Mouse (Mus musculus) heart, adult 8-10 months (tissue): ENCODE measurements around the gene Myo10. TPM values are rescaled to one million over a fixed set of nuclear protein-coding genes. Genes with fewer than 3 reads are reported as not detected.
A peak's percentile ranks its signal among the peaks of the same experiment; 100 is the strongest.

ENCODE experiments used
- DNase-seq: peaks from one replicate; pipeline ENCODE4 v3.0.0; 2022; ENCODE audit warnings: low spot score
- total RNA-seq, 4 experiments: library from RNA; stranded (reverse); gene quantifications; 2 replicates each; pipeline ENCODE4 v1.2.4; 2022

Myo10 gene
- total RNA-seq, 4 experiments from 2014 or later: 71.7 to 84.5 (median 73.3) TPM

DNA sequence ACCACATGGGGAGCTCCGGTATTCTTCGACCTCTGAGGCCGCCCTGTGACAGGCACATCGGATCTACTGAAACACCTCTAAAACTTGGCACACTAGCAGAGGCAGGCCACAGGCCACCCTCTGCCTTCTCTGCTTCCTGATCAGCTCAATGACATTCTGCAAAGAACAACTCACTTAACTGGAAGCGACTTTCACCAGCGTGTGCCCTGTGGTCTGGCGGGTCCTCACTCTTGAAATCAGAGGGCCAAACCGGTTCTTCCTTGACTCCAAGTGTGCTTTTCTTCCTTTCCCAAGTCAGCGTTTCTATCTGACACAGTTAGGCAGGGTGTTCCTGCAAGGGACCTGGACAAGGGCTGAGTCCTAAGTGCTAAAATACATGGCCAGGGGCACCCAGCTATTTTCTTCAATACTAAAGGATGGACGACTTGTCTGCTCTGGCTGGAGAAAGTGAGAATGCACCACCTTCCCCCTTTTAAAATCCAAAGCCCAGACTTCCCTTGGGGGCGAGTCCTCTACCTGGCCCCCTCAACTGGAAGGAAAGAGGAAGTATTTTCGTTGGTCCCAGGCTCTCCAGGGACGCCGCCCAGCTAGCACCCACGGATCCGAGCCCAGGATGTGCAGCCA, 220.2 kb downstream of the Myo10 start:
- DNase-seq: no peak

DNA sequence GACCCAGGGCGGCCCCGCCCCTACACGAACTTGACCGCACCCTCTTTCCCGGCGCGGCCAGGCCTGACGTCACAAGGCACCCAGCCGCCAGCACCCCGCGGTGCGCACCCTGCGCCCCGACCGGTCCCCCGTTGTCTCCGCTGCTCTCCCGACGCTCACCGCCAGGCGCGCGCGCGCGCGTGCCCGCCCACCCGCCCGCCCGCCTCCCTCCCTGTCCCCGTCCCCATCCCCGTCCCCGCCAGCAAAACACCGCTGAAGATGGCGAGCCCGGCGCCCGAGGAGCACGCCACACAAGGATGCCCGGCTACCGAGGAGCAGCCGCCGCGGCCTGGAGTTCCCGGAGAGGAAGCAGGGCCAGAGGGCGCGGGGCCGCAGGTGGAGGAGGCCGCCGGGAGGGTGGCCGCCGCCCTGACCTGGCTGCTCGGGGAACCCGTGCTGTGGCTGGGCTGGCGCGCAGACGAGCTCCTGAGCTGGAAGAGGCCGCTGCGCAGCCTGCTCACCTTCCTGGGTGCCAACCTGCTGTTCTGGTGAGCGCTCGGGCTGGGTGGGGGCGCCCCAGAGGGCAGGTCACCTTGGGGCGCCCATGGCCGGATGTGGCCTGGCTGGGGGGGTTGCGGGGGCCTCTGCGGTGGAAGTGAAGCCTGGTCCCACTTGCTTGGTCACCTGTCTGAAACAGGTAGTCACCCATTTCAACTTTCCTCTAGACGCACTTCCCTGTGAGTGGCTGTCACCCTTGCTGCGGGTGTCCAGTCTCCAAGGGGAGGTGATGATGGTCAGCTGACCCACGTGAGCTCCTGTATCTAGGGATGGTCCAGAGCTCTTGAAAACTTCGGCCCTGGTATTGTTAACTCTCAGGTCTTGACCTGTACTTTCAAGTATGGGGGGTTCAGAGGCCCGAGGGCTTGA, 221.0 kb downstream of the Myo10 start, which contains the start of gene Retreg1:
TSS of gene Retreg1 (plus strand) at position 95 of the 906 bp plus-strand sequence.
- DNase-seq: peak; percentile 70

DNA sequence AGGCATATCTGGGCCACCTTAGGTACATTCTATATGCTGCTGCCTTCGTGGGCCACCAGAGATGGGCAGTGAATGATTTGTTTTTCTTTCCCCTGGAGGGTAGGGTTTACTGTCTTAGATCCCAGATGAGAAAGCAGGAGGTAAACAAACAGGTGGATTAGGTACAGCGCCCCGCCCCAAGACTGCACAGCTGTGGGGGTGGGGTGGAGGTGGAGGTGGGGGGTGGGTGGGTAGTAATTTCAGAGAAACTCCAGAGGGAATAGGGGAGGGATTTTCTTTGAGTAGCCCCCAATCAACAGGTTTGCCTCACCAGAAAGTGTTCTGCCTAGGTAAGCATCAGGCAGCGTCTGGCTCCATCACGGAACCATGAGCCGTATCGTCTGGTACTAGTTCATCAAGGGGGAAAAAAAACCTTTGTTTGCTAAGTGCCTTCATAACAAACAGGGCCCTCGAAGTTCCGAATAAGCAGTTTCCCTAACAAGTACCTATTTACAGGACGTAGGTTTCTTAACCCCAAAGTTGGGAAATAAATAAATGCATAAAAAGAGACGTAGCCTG, 221.8 kb downstream of the Myo10 start:
- no peak for DNase-seq

DNA sequence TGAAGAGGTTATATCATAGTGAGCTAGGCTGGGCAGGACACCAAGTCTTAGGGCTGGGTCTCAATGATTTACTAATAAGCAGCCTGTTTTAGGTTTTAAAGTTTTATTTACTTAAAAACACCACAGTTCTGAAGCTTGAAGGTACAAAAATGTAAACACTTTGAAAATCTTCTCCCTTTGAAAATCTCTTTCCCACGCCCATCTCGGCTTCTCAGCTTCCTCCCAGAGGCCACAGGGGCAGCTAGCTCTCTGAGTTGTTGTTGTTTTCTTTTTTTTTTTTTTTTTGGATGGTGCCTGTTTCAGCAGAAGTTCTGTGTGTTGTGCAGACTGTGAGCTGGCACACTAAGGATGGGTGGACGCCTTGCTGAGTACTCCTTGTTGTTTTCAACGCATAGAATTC, 222.4 kb downstream of the Myo10 start:
- no peak for DNase-seq

DNA sequence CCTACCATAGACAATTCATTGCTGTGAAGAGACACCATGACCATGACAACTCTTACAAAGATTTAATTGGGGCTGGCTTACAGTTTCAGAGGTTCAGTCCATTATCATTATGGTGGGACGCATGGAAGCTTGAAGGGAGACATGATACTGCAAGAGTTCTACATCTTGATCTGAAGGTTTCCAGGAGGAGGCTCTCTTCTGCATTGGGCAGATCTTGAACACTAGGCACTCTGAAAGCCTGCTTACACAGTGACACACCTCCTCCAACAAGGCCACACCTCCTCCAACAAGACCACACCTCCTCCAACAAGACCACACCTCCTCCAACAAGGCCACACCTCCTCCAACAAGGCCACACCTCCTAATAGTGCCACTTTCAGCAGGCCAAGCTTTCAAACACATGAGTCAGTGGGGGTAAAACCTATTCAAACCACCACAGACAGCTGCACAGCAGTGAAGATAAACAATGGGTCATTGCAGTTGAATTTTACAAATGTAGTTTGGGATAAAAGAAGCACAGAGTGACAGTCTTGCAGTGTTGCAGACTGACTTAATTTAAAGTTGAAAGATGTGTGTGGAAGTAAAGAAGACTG, 225.3 kb downstream of the Myo10 start:
- no peak for DNase-seq

DNA sequence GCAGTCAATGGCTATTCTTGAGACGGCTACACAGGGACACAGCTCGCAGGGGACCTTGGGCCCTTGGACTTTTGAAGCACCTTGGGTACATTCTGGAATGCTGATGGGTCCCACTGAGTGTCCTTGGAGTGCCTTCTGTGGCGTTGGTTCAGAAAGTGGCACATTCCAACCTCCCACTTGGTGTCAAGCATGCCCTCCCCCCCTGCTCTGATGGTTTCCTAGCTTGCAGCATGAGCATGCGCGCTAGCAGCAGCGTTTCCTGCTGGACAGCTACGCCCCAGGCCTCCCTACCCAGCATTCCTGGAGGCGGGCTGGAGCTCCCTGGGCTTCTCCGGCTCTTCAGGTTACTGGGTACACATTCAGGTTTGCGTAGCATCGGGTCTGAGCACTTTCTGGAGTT, 228.2 kb downstream of the Myo10 start:
- no peak for DNase-seq

DNA sequence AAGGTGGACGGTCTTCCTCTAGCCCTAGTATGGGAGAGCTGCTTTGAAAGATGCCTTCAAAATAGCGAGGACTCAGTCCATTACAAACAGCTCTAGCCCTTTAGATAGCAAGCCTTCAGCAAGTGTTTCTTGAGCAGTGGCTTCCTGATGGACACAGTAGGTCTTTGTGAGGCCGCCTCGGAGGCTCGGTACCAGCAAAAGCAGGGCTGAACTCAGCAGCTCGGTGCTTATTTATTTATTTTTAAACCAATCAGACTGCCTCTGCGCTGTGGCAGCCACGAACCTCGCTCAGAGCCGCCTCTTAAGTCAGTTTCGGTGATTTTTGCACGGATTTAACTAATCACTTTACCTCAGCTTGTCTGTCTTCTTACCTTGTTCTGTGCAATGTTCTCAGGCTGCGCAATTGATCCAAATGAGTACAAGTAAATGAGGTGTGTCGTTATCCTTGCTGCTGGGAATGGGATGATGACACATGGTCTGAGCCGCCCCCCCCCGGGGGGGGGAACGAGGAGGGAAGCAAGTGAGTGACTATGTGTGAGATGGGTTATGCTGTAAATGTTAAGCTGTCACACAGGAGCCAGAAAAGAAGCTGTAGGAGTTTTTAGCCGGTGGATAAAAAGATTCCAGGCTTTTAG, 232.1 kb downstream of the Myo10 start:
- DNase-seq: no peak

DNA sequence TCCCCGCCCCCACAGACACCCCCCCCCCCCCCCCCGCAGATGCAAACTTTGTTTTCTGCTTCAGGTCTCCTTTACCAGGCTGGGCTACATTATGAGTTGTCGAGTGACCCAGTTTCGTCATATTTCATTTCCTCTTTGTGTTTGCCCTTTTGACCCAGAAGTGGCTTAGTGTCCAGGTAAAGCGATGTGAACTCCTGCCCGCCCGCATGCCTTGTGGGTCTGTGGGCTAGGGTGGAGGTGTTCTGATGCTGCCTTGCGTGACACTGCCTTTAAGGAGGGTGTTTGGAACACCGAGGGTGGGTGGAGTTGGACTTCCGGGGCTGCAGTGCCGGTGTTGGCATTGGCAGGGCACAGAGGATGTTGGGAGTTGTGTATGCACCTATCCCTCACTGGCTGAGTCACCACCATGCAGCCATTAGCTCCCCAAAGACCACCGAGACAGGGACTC, 236.3 kb downstream of the Myo10 start:
- DNase-seq: no peak

DNA sequence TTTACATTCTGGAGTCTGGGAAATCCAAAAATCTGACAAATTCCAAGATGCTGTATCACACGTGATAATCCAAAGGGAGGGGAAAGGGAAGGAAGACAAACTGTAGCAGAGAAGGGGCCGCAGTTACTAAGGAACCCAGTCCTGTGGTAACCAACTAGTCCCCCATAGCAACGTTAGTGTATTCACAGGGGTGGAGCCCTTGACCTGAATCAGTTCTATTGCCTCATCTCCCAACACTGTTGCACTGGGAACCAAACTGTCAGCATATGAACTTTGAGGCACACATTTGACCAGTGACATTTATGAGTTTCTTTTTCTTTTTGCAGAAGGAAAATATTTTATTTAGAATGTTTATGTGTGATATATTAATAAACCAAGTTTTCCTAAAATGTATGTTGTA, 237.1 kb downstream of the Myo10 start:
- no peak for DNase-seq

DNA sequence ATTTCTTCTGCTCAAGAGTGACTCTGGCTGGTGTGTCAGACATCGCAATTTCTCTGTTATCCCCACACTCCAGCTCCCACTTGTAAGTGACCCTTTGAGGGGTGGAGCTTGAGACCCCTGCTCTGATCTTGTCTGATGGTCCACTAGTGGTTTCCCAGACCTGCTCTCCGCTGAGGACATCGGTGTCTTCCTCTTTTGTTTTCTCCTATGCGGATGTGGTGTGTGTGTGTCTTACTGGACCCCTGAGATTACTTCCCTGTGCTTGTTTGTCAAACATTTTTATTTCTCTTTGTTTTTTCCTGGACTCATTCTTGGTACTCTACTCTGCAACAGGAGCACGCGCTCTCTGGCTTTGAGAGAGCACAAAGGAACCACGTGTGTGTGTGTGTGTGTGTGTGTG, 239.6 kb downstream of the Myo10 start:
- DNase-seq: no peak

Other genes with a start within 250 kb of the Myo10 start
- gene Basp1, start 208.8 kb upstream of the Myo10 start, total RNA-seq: under 1 TPM; 0.73 to 0.91 (median 0.83) TPM
- gene Retreg1, start 220.7 kb downstream of the Myo10 start, total RNA-seq: 100 to 1,000 TPM; 197 to 344 (median 283) TPM